Mouse (Mus musculus) heart, embryonic 14.5 days (tissue): ENCODE data around the gene Tctn1. TPM values are rescaled to one million over a fixed set of nuclear protein-coding genes. Genes with fewer than 3 reads are reported as not detected.

Experiments
- ATAC-seq: fragments of 200-750 bp; cut with Nextera tagmentation; 2 replicates; pipeline ENCODE4 v1.8.0; 2017; ENCODE audit warnings: low read depth, moderate TSS enrichment; ENCODE audit not compliant: insufficient number of reproducible peaks, insufficient read depth, low FRiP score
- H3K27ac ChIP-seq, 2 experiments: fragments of 200-500 bp in 1 of 2; fragments of 300-500 bp in 1 of 2; sonication (generic) in 1 of 2; replicated peaks in 1 of 2; 2 replicates each; pipeline ENCODE4 v1.5.1; 2012 to 2014; ENCODE audit warnings: low read depth in 2 of 2, low read length in 2 of 2, control low read depth in 1 of 2, mild to moderate bottlenecking in 1 of 2, mixed read lengths in 1 of 2; ENCODE audit not compliant: control insufficient read depth in 1 of 2, insufficient read depth in 1 of 2
- H3K27me3 ChIP-seq: fragments of 300-500 bp; sonication (generic); 2 replicates; pipeline ENCODE4 v1.6.1; 2014; ENCODE audit warnings: mild to moderate bottlenecking, low read length, control low read depth; ENCODE audit not compliant: control insufficient read depth, insufficient read depth
- H3K36me3 ChIP-seq: fragments of 300-500 bp; sonication (generic); 2 replicates; pipeline ENCODE4 v1.6.1; 2014; ENCODE audit warnings: mild to moderate bottlenecking, control low read depth, low read length, mixed read lengths; ENCODE audit not compliant: control insufficient read depth, insufficient read depth
- H3K4me1 ChIP-seq, 2 experiments: fragments of 200-500 bp in 1 of 2; fragments of 300-500 bp in 1 of 2; sonication (generic) in 1 of 2; 2 replicates each; pipeline ENCODE4 v1.6.1; 2012 to 2014; ENCODE audit warnings: low read length in 2 of 2, control low read depth in 1 of 2, mixed read lengths in 1 of 2; ENCODE audit not compliant: control insufficient read depth in 2 of 2, insufficient read depth in 2 of 2
- H3K4me2 ChIP-seq: fragments of 300-500 bp; sonication (generic); 2 replicates; pipeline ENCODE4 v1.6.1; 2014; ENCODE audit warnings: mild to moderate bottlenecking, low read length
- H3K4me3 ChIP-seq, 2 experiments: fragments of 200-500 bp in 1 of 2; fragments of 300-500 bp in 1 of 2; sonication (generic) in 1 of 2; 2 replicates each; pipeline ENCODE4 v1.5.1; 2012 to 2014; ENCODE audit warnings: low read length in 2 of 2, mild to moderate bottlenecking in 2 of 2, control low read depth in 1 of 2, low read depth in 1 of 2, moderate library complexity in 1 of 2; ENCODE audit not compliant: control insufficient read depth in 1 of 2, insufficient read depth in 1 of 2
- H3K9ac ChIP-seq: fragments of 300-500 bp; sonication (generic); 2 replicates; pipeline ENCODE4 v1.6.1; 2014; ENCODE audit warnings: mild to moderate bottlenecking, low read length
- H3K9me3 ChIP-seq: fragments of 300-500 bp; sonication (generic); 2 replicates; pipeline ENCODE4 v1.6.1; 2016; ENCODE audit warnings: low read length, control low read depth; ENCODE audit not compliant: control insufficient read depth
- WGBS: fragments of 180-500 bp; shearing (Covaris S2); extraction: QIAGEN DNeasy Blood & Tissue Kit; methylation state at CpG from one replicate; pipeline ENCODE4 v1.1.7; 2014; 5-methylcytosine and 5-hydroxymethylcytosine counted together
- polyA plus RNA-seq: library from polyadenylated mRNA; unstranded; fragments of >200 nt; fragmentation: Nextera tagmentation; extraction: Ambion mirVana; gene quantifications from 2 replicates; pipeline ENCODE4 v1.2.1, GENCODE M21; 2014

Gene Tctn1
- polyA plus RNA-seq: 3.4 and 3.7 TPM in 2 replicates

GRCm38 (mm10) chr5:122263933-122264905 lies at the start of gene Tctn1:
Gene Tctn1, minus strand, starts transcription at chr5:122264460.
- Histone ChIP-seq H3K4me2 (peak within 1 kb of the TSS; percentile 80), H3K36me3 (peaks cover 6% of the 10 kb centered on the region; the same call in 1 of the 2 replicates), H3K9me3 (no peaks in the 10 kb centered on the region), H3K9ac (peak within 1 kb of the TSS; percentile 77), H3K4me3 (peak within 1 kb of the TSS; percentile 71 to 82), H3K27ac (0 out of 4 replicates have a peak within 1 kb of the TSS, but pooled peaks of 1 of the 2 experiments have one; percentile 31), H3K27me3 (no peaks in the 10 kb centered on the region), H3K4me1 (peaks cover 2 to 8% of the 10 kb centered on the region in 2 experiments; a peak in 3 of 4 replicates)
- 2% methylated on average over 49 of the region's 49 CpGs for WGBS
- peak; percentile 99 for ATAC-seq

GRCm38 (mm10) chr5:122312942-122313684 lies 48.9 kb upstream of the Tctn1 start:
- Histone ChIP-seq H3K36me3 (peaks cover 50% of the 10 kb centered on the region), H3K9ac (no peak overlapping the region)

GRCm38 (mm10) chr5:122312346-122312745 lies 48.1 kb upstream of the Tctn1 start:
- ATAC-seq: no peak
- 86% methylated on average over 4 of the region's 4 CpGs for WGBS
- Histone ChIP-seq H3K4me2 (no peak overlapping the region), H3K4me1 (peaks cover 13 to 33% of the 10 kb centered on the region in 2 experiments), H3K36me3 (peaks cover 54% of the 10 kb centered on the region), H3K4me3 (no peak overlapping the region), H3K9ac (no peak overlapping the region), H3K27me3 (no peaks in the 10 kb centered on the region), H3K27ac (no peak overlapping the region), H3K9me3 (no peaks in the 10 kb centered on the region)

More at GRCm38 (mm10) chr5:122312942-122313684, 48.9 kb upstream of the Tctn1 start:
- no peak overlapping the region for H3K27ac ChIP-seq
- WGBS: 92% methylated on average over 17 of the region's 17 CpGs
- no peak overlapping the region for H3K4me2 ChIP-seq
- no peaks in the 10 kb centered on the region for H3K27me3 ChIP-seq
- no peaks in the 10 kb centered on the region for H3K9me3 ChIP-seq
- ATAC-seq: no peak
- no peak overlapping the region for H3K4me3 ChIP-seq
- peaks cover 14 to 39% of the 10 kb centered on the region in 2 experiments for H3K4me1 ChIP-seq

- Histone ChIP-seq H3K9ac (no peak overlapping the region), H3K4me3 (no peak overlapping the region), H3K36me3 (peaks cover 51% of the 10 kb centered on the region), H3K4me2 (no peak overlapping the region), H3K27ac (no peak overlapping the region), H3K4me1 (peaks cover 12 to 28% of the 10 kb centered on the region in 2 experiments), H3K27me3 (no peaks in the 10 kb centered on the region), H3K9me3 (no peaks in the 10 kb centered on the region)
- ATAC-seq: no peak
- WGBS: 77% methylated on average over 7 of the region's 7 CpGs
Measured at GRCm38 (mm10) chr5:122311692-122312091, 47.4 kb upstream of the Tctn1 start.

GRCm38 (mm10) chr5:122310699-122311098 lies 46.4 kb upstream of the Tctn1 start:
- WGBS: 52% methylated on average over 8 of the region's 8 CpGs
- no peaks in the 10 kb centered on the region for H3K9me3 ChIP-seq

GRCm38 (mm10) chr5:122306536-122306935 lies 42.3 kb upstream of the Tctn1 start:
- no peaks in the 10 kb centered on the region for H3K9me3 ChIP-seq
- no peak overlapping the region for H3K9ac ChIP-seq
- no peak overlapping the region for H3K27ac ChIP-seq
- WGBS: 85% methylated on average over 3 of the region's 3 CpGs
- H3K4me1 ChIP-seq: peaks cover 21 to 41% of the 10 kb centered on the region in 2 experiments
- no peaks in the 10 kb centered on the region for H3K27me3 ChIP-seq
- no peak overlapping the region for H3K4me3 ChIP-seq
- no peak overlapping the region for H3K4me2 ChIP-seq
- H3K36me3 ChIP-seq: peaks cover 26% of the 10 kb centered on the region
- ATAC-seq: no peak

More at GRCm38 (mm10) chr5:122310699-122311098, 46.4 kb upstream of the Tctn1 start:
- no peak for ATAC-seq
- H3K27ac ChIP-seq: no peak overlapping the region
- no peaks in the 10 kb centered on the region for H3K27me3 ChIP-seq
- 0 out of 2 replicates have a peak overlapping the region, but pooled peaks have one; percentile 25 for H3K9ac ChIP-seq
- peaks cover 51% of the 10 kb centered on the region for H3K36me3 ChIP-seq
- peaks cover 12 to 28% of the 10 kb centered on the region in 2 experiments for H3K4me1 ChIP-seq
- H3K4me3 ChIP-seq: no peak overlapping the region
- H3K4me2 ChIP-seq: no peak overlapping the region

GRCm38 (mm10) chr5:122305472-122305871 lies 41.2 kb upstream of the Tctn1 start:
- no peak overlapping the region for H3K9ac ChIP-seq
- peaks cover 17 to 39% of the 10 kb centered on the region in 2 experiments for H3K4me1 ChIP-seq
- H3K4me2 ChIP-seq: no peak overlapping the region
- H3K9me3 ChIP-seq: no peaks in the 10 kb centered on the region
- 0 out of 2 replicates have a peak, but pooled peaks have one; percentile 10 for ATAC-seq
- no peak overlapping the region for H3K4me3 ChIP-seq
- H3K27ac ChIP-seq: no peak overlapping the region
- WGBS: 87% methylated on average over 7 of the region's 7 CpGs
- no peaks in the 10 kb centered on the region for H3K27me3 ChIP-seq
- peaks cover 18% of the 10 kb centered on the region for H3K36me3 ChIP-seq
